Mouse (Mus musculus) hindbrain, embryonic 14.5 days (tissue): ENCODE data around the gene Hdac8. TPM values are rescaled to one million over a fixed set of nuclear protein-coding genes. Genes with fewer than 3 reads are reported as not detected.

Experiments used
- ATAC-seq: fragments of 200-750 bp; cut with Nextera tagmentation; 2 replicates; pipeline ENCODE4 v1.8.0; 2017; ENCODE audit warnings: moderate number of reproducible peaks, mild to moderate bottlenecking, moderate TSS enrichment, moderate library complexity; ENCODE audit not compliant: low FRiP score
- DNase-seq: peaks from one replicate; pipeline ENCODE4 v3.0.0-alpha.2; 2015; ENCODE audit warnings: low spot score
- H3K27ac ChIP-seq: fragments of 300-500 bp; sonication (generic); 2 replicates; pipeline ENCODE4 v1.5.1; 2014; ENCODE audit warnings: mild to moderate bottlenecking, moderate library complexity
- H3K27me3 ChIP-seq: fragments of 300-500 bp; sonication (generic); 2 replicates; pipeline ENCODE4 v1.6.1; 2014; ENCODE audit warnings: mild to moderate bottlenecking, low read length, mixed read lengths; ENCODE audit not compliant: control insufficient read depth, insufficient read depth
- H3K36me3 ChIP-seq: fragments of 300-500 bp; sonication (generic); replicated peaks from 2 replicates; pipeline ENCODE4 v1.6.1; 2014; ENCODE audit not compliant: control insufficient read depth, insufficient read depth
- H3K4me1 ChIP-seq: fragments of 300-500 bp; sonication (generic); replicated peaks from 2 replicates; pipeline ENCODE4 v1.6.1; 2014; ENCODE audit warnings: antibody characterized with exemption, low read length, mixed read lengths; ENCODE audit not compliant: control insufficient read depth, insufficient read depth
- H3K4me2 ChIP-seq: fragments of 300-500 bp; sonication (generic); replicated peaks from 2 replicates; pipeline ENCODE4 v1.6.1; 2014; ENCODE audit warnings: mild to moderate bottlenecking, moderate library complexity
- H3K4me3 ChIP-seq: fragments of 300-500 bp; sonication (generic); replicated peaks from 2 replicates; pipeline ENCODE4 v1.5.1; 2014; ENCODE audit warnings: mild to moderate bottlenecking, low read length
- H3K9ac ChIP-seq: fragments of 300-500 bp; sonication (generic); 2 replicates; pipeline ENCODE4 v1.6.1; 2014
- H3K9me3 ChIP-seq: fragments of 300-500 bp; sonication (generic); 2 replicates; pipeline ENCODE4 v1.6.1; 2016; ENCODE audit warnings: low read length; ENCODE audit not compliant: control insufficient read depth
- WGBS: fragments of 180-500 bp; shearing (Covaris S2); extraction: QIAGEN DNeasy Blood & Tissue Kit; methylation state at CpG from one replicate; pipeline ENCODE4 v1.1.7; 2014; 5-methylcytosine and 5-hydroxymethylcytosine counted together
- polyA plus RNA-seq: library from polyadenylated mRNA; unstranded; fragments of >200 nt; fragmentation: Nextera tagmentation; extraction: Ambion mirVana; gene quantifications from 2 replicates; pipeline ENCODE4 v1.2.1, GENCODE M21; 2014

The Hdac8 gene
- polyA plus RNA-seq, 1 experiment from 2014 or later = 2.4 TPM

DNA sequence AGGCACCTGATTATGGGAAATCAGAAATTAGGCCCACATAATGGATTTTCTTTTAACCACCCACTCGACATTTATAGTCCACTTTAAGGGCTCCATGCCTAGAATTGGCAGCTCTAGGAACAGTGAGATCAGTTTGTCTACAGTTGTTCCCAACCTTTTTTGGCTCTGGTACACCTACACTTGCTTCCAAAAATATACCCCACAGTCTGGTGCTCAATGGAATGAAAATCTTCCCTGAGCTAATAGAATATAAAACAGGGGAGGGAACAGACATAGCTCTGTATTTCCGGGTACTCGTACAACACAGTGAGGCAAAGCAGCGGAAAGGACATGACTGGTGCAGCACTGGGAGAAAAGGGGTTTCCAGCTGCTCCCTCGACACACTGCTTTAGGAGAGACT, 29.6 kb downstream of the Hdac8 start:
- no peak overlapping the region for H3K9ac ChIP-seq
- H3K4me1 ChIP-seq = no peaks in the 10 kb centered on the region
- no peaks in the 10 kb centered on the region for H3K36me3 ChIP-seq
- peaks cover 10% of the 10 kb centered on the region; the same call in 1 of the 2 replicates for H3K27me3 ChIP-seq
- no peak for ATAC-seq
- no peak overlapping the region for H3K27ac ChIP-seq
- DNase-seq = no peak
- 86% methylated on average over 5 of the region's 5 CpGs for WGBS
- H3K4me2 ChIP-seq = no peak overlapping the region
- no peak overlapping the region for H3K4me3 ChIP-seq
- H3K9me3 ChIP-seq = no peaks in the 10 kb centered on the region

DNA sequence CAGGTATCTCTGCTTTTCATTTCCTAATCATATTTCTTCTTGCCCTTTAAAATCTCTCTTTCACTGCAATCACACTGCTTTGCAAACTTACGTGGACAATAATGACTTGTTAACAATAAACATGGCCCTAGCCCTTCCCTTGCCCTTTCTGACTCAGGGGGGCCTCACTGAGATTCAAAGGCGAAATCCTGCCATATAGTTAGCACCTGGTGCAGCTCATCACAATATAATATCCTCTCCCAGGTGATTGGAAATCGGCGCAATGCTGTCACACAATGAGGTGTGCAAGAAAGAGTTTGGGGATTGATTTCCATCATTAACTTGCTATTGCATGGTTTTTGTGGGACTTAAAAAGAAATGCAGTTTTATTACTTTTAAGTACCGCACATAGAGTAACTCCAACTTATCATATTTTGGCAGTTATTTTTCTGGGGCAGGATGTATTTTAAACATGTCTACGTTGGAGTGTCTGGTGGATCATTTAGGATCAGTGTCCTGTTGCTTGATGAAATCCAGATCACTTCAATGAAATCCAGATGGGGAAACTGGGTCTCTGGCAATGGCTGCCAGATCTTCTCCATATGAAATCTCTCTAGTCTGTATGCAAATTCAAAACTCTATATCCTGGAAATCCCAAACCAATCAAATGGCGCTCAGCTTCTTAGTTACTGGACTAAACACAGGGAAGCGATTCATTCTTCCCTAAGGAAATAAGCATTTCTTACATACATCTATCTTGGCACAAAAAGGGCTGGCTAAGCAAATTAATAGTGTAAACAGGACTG, 86.6 kb downstream of the Hdac8 start:
- no peak overlapping the region for H3K27ac ChIP-seq
- no peaks in the 10 kb centered on the region for H3K4me1 ChIP-seq
- peaks cover 35% of the 10 kb centered on the region for H3K27me3 ChIP-seq
- H3K4me2 ChIP-seq = no peak overlapping the region
- H3K9me3 ChIP-seq = no peaks in the 10 kb centered on the region
- ATAC-seq (no peak), DNase-seq (no peak)
- 80% methylated on average over 8 of the region's 8 CpGs for WGBS
- H3K36me3 ChIP-seq = no peaks in the 10 kb centered on the region
- no peak overlapping the region for H3K9ac ChIP-seq
- no peak overlapping the region for H3K4me3 ChIP-seq

DNA sequence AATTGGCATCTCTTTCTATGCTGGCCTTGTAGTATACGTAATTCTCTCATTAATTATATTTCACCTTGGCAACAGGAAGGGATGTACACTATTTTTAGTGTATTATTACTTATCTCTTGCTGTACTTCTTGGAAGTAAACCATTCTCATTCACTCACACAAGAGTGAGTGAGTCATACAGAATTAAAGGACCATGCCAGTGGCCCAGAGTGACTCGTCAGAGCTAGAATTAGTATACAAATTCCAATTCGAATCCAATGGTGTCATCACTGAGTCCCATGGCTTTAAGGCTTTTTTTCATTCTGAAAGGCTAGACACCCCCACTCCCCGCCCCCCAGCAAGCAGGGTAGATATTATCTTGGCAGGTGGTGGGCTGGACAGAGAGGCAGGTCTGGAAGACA, 88.2 kb downstream of the Hdac8 start:
- DNase-seq (no peak), ATAC-seq (no peak)
- H3K9ac ChIP-seq = no peak overlapping the region
- H3K4me3 ChIP-seq = no peak overlapping the region
- H3K27ac ChIP-seq = no peak overlapping the region
- H3K4me1 ChIP-seq = no peaks in the 10 kb centered on the region
- H3K36me3 ChIP-seq = no peaks in the 10 kb centered on the region
- peaks cover 35% of the 10 kb centered on the region for H3K27me3 ChIP-seq
- H3K4me2 ChIP-seq = no peak overlapping the region
- WGBS = 70% methylated on average over 4 of the region's 4 CpGs
- no peaks in the 10 kb centered on the region for H3K9me3 ChIP-seq

DNA sequence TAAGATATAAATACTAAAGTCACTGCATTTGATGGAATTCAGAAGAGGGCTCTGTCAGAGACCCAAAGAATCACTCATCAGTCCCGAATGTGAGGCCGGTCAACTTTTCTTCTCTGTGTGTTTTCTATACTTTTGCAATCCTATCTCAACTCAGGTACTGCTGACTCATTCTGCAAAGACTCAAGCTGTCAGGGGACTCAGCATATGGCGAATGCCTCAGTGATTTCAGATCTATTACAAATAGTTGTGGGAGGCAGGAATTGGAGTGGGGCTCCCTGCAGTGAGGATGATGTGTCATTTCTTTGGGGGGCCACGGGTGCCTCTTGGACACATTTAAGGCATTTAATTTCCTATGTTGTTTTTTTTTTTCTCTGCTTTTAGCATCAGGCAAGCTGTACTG, 88.8 kb downstream of the Hdac8 start:
- Histone ChIP-seq H3K4me3 (no peak overlapping the region), H3K9ac (no peak overlapping the region), H3K27ac (no peak overlapping the region), H3K4me1 (no peaks in the 10 kb centered on the region), H3K36me3 (no peaks in the 10 kb centered on the region), H3K9me3 (no peaks in the 10 kb centered on the region), H3K4me2 (no peak overlapping the region), H3K27me3 (peaks cover 35% of the 10 kb centered on the region)
- WGBS = 64% methylated on average over 4 of the region's 4 CpGs
- DNase-seq (no peak), ATAC-seq (no peak)

DNA sequence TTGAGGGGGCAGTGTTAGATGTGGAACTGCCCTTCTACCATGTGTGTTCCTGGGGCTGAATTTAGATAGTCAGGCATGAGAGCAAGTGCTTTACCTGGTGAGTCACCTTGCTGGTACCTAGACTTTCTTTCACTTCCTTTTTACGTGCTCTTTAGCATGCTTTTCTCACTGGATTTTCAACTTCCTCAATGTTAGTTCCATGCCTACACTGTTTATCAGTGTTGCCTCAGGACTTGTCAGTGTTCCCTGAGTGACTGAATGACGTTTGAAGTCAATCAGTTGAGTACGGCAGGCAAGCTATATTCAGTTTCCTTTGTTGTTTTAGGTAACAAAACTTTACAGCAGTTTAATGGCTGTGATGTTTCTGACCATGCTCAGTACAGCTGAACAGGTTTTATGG, 120.4 kb downstream of the Hdac8 start:
- Histone ChIP-seq H3K9me3 (no peaks in the 10 kb centered on the region), H3K4me1 (no peaks in the 10 kb centered on the region), H3K27ac (no peak overlapping the region), H3K9ac (no peak overlapping the region), H3K27me3 (peaks cover 9% of the 10 kb centered on the region; the same call in 1 of the 2 replicates), H3K4me3 (no peak overlapping the region), H3K4me2 (no peak overlapping the region), H3K36me3 (no peaks in the 10 kb centered on the region)
- 85% methylated on average over 3 of the region's 3 CpGs for WGBS
- ATAC-seq = no peak
- DNase-seq = no peak

DNA sequence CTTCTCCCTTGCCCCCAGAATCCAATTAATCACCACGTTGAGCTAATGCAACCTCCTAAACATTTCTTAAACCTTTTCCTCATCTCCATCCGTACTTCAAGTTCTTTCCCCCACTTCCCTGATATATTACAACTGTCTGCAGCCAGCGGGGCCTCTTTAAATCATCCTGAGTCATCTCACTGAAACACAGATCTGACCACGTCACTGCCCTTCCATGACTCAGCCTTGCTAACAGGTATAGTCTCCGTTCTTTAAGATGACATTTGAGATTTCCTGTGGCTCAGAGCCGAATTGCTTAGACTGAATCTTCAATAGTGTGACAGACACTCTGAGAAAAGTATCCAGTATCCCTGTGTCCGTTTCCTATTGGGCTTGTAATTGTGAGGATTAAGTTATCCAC, 122.0 kb downstream of the Hdac8 start:
- ATAC-seq = no peak

DNA sequence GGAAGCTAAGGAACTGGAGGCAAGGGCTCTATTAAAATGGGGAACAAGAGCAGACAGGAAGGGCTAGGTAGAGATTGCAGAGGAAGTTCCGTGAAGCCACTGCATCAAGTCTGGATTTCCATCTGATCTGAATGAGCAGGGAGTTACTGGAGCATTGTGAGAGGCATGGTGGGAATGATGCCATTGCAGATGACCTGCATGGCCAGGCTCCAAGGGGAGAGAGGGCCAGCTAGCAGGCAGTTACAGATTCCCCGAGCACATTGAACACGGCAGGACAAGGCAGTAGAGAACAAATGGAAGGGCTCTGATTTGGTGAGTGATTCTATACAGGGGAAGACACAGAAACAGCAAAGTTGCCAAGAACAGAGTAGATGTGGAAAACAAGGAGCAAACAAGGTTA, 138.6 kb downstream of the Hdac8 start:
- ATAC-seq (no peak), DNase-seq (no peak)
- H3K4me2 ChIP-seq = no peak overlapping the region
- H3K4me1 ChIP-seq = no peaks in the 10 kb centered on the region
- 77% methylated on average over 3 of the region's 3 CpGs for WGBS
- H3K9ac ChIP-seq = no peak overlapping the region
- no peak overlapping the region for H3K27ac ChIP-seq
- H3K36me3 ChIP-seq = no peaks in the 10 kb centered on the region
- H3K27me3 ChIP-seq = peaks cover 10% of the 10 kb centered on the region
- no peak overlapping the region for H3K4me3 ChIP-seq
- no peaks in the 10 kb centered on the region for H3K9me3 ChIP-seq

More for the DNA sequence above, 122.0 kb downstream of the Hdac8 start:
- Histone ChIP-seq H3K4me1 (no peaks in the 10 kb centered on the region), H3K4me2 (no peak overlapping the region), H3K9ac (no peak overlapping the region), H3K27me3 (peaks cover 9% of the 10 kb centered on the region; the same call in 1 of the 2 replicates), H3K4me3 (no peak overlapping the region), H3K27ac (no peak overlapping the region), H3K36me3 (no peaks in the 10 kb centered on the region), H3K9me3 (no peaks in the 10 kb centered on the region)
- 78% methylated on average over 7 of the region's 7 CpGs for WGBS
- no peak for DNase-seq

DNA sequence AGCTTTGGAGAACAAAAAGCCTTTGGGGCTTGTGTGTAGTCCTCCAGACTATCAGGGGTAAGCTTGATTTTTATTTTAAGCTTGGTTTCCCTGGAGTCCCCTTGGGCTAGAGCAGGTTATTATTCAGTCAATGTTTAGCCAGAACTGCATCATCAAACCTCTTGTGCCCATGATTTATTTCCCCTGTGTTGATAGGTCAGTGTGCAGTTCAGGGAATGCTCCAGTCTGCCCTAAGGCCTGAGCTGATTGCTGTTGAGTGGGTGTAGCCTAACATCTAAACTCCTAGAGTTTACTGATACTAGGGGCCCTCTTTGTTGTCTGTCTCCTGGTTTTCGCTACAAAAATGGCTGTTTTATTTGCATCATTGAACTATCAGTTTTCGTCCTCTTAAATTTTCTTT, 142.9 kb downstream of the Hdac8 start:
- no peak for ATAC-seq
- Histone ChIP-seq H3K36me3 (no peaks in the 10 kb centered on the region), H3K4me3 (no peak overlapping the region), H3K27me3 (peaks cover 3% of the 10 kb centered on the region; the same call in 1 of the 2 replicates), H3K9ac (no peak overlapping the region), H3K9me3 (no peaks in the 10 kb centered on the region), H3K4me1 (no peaks in the 10 kb centered on the region), H3K4me2 (no peak overlapping the region), H3K27ac (no peak overlapping the region)
- DNase-seq = no peak
- WGBS = 88% methylated on average over 2 of the region's 2 CpGs

DNA sequence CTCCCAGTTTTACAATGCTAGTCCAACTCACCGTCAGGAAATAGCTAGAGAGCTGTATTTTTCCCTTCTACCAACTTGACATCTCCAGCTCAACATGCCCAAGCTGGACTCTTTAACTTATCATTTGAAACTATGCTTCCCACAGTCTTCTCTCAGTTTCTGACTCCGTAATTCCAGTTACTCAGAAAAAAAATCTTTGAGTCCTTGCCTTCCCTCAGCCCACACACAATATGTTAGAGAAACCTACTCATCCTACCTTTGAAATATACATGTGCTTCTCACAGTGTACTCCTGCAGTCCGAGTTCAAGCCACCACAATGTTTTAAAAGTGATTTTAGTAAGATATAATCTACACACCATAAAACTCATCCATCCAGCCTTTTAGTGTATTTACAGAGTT, 151.7 kb downstream of the Hdac8 start:
- Histone ChIP-seq H3K4me2 (no peak overlapping the region), H3K9ac (no peak overlapping the region), H3K4me1 (0 out of 2 replicates have a peak, but pooled peaks cover 6% of the 10 kb centered on the region), H3K27me3 (peaks cover 29% of the 10 kb centered on the region), H3K27ac (no peak overlapping the region), H3K9me3 (no peaks in the 10 kb centered on the region), H3K4me3 (no peak overlapping the region), H3K36me3 (no peaks in the 10 kb centered on the region)
- ATAC-seq (no peak), DNase-seq (no peak)
- 83% methylated on average over 3 of the region's 3 CpGs for WGBS
